9 mouse cellular contexts compared by ENCODE assay signal in the genomic region with DNA sequence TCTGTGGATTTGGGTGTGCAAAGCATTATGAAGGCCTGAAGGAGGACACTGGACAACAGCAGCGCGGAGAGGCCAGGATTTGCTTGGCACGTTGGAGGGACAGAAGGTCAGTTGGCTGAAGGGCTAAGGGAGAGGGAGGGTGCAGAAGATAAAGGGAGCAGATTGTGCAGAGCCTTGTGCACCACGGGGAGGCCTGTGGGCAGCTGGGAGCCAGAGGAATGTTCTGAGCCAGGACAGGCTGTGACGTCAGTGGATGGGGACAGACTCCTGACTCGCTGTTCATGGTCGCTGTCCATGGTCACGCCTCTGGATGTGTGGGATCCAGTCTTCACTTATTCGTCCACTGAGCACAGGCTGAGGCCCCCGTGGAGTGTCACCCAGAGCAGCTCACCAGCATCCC. TPM values are rescaled to one million over a fixed set of nuclear protein-coding genes. Genes with fewer than 3 reads are reported as not detected.
DNase-seq lines count a peak whose midpoint lies in the region; ATAC-seq and TF ChIP-seq lines count a peak whose summit lies in the region.
"Had no signal": no experiment of that assay in that cellular context is flagged by ENCODE, and none has a peak within 500 bp of the region (broad histone marks: within the 10 kb centered on the region; RNA-seq: fewer than 3 reads in every experiment).

No protein-coding gene starts in this region.

- H3K9ac ChIP-seq in liver, adult 2 months (ENCODE audit: low read depth, low read length): no peak overlapping the region
- no peak overlapping the region for H3K9ac ChIP-seq in liver, embryonic 11.5 days (ENCODE audit: low read depth, low read length)
- H3K9ac ChIP-seq in kidney, embryonic 14.5 days (ENCODE audit: low read depth, low read length): no peak overlapping the region
- H3K9ac ChIP-seq: liver, embryonic 13.5 days had no signal

- 45% methylated on average over 10 of the region's 10 CpGs for WGBS in liver, adult 2 months
- 45% methylated on average over 10 of the region's 10 CpGs for WGBS in liver, embryonic 11.5 days
- WGBS in cerebellum, adult 2 months: 2% methylated on average over 10 of the region's 10 CpGs
- 68% methylated on average over 10 of the region's 10 CpGs for WGBS in kidney, embryonic 14.5 days

- H3K36me3 ChIP-seq in liver, adult 2 months (ENCODE audit: control insufficient read depth, insufficient read depth, low read length): no peaks in the 10 kb centered on the region
- no peaks in the 10 kb centered on the region for H3K36me3 ChIP-seq in liver, embryonic 11.5 days (ENCODE audit: control insufficient read depth, insufficient read depth, low read length)
- H3K36me3 ChIP-seq in kidney, embryonic 14.5 days (ENCODE audit: control insufficient read depth, insufficient read depth, low read length): peaks cover 44% of the 10 kb centered on the region
- H3K36me3 ChIP-seq: liver, embryonic 13.5 days had no signal

- DNase-seq in liver, adult 2 months (ENCODE audit: extremely low read depth, low read depth, low spot score): peak; percentile 20
- DNase-seq in liver, embryonic 11.5 days (ENCODE audit: low spot score): no peak
- peak; percentile 86 for DNase-seq in adipocyte (ENCODE audit: low spot score)
- peak; percentile 95 to 98 for DNase-seq in cerebellum, adult 2 months
- DNase-seq in heart, postnatal 14 days: peak; percentile 64 to 75
- DNase-seq in c-Kit-positive CD71-positive TER-119-positive erythroid progenitor cells, embryonic 14.5 days (ENCODE audit: low spot score): no peak
- DNase-seq in thymus, postnatal 0 days (ENCODE audit: low spot score): no peak
- DNase-seq: liver, embryonic 13.5 days had no signal

- no peak overlapping the region for H3K27ac ChIP-seq in liver, adult 2 months (replicated peaks; ENCODE audit: insufficient read depth, low read depth, low read length)
- H3K27ac ChIP-seq in liver, embryonic 11.5 days (ENCODE audit: low read depth, low read length): no peak overlapping the region
- H3K27ac ChIP-seq in cerebellum, adult 2 months (ENCODE audit: insufficient read depth, low read length): peak overlapping the region; percentile 97
- no peak overlapping the region for H3K27ac ChIP-seq in kidney, embryonic 14.5 days (ENCODE audit: low read depth, low read length)
- H3K27ac ChIP-seq: liver, embryonic 13.5 days had no signal

- no peaks in the 10 kb centered on the region for H3K4me1 ChIP-seq in liver, adult 2 months (ENCODE audit: control insufficient read depth, insufficient read depth, low read length)
- no peaks in the 10 kb centered on the region for H3K4me1 ChIP-seq in liver, embryonic 11.5 days (replicated peaks; ENCODE audit: control insufficient read depth, insufficient read depth, low read length)
- H3K4me1 ChIP-seq in cerebellum, adult 2 months (ENCODE audit: control insufficient read depth, insufficient read depth, low read length): peaks cover 38% of the 10 kb centered on the region
- peaks cover 16% of the 10 kb centered on the region for H3K4me1 ChIP-seq in kidney, embryonic 14.5 days (ENCODE audit: control insufficient read depth, insufficient read depth, low read length)
- H3K4me1 ChIP-seq: liver, embryonic 13.5 days had no signal

- no peak overlapping the region for H3K4me3 ChIP-seq in liver, adult 2 months (ENCODE audit: insufficient read depth, low read depth, low read length)
- no peak overlapping the region for H3K4me3 ChIP-seq in liver, embryonic 11.5 days (ENCODE audit: low read depth, low read length)
- H3K4me3 ChIP-seq in cerebellum, adult 2 months (replicated peaks; ENCODE audit: insufficient read depth, low read depth, low read length): peak overlapping the region; percentile 40
- H3K4me3 ChIP-seq in kidney, embryonic 14.5 days (ENCODE audit: low read length): no peak overlapping the region
- H3K4me3 ChIP-seq: liver, embryonic 13.5 days had no signal

- no peaks in the 10 kb centered on the region for H3K9me3 ChIP-seq in liver, embryonic 11.5 days (ENCODE audit: control insufficient read depth, low read length)
- H3K9me3 ChIP-seq in kidney, embryonic 14.5 days (ENCODE audit: control insufficient read depth, low read length): no peaks in the 10 kb centered on the region
- H3K9me3 ChIP-seq: liver, embryonic 13.5 days had no signal

- ATAC-seq in liver, embryonic 11.5 days (replicated peaks; ENCODE audit: low FRiP score): no peak
- ATAC-seq in kidney, embryonic 14.5 days (ENCODE audit: low FRiP score, low TSS enrichment): no peak

- no peaks in the 10 kb centered on the region; the same call in none of the 2 replicates for H3K27me3 ChIP-seq in liver, adult 2 months (ENCODE audit: control insufficient read depth, insufficient read depth, low read length)
- H3K27me3 ChIP-seq in liver, embryonic 11.5 days (replicated peaks; ENCODE audit: control insufficient read depth, insufficient read depth, low read length): peaks cover 6% of the 10 kb centered on the region; the same call in 1 of the 2 replicates
- H3K27me3 ChIP-seq in cerebellum, adult 2 months (ENCODE audit: control insufficient read depth, insufficient read depth, low read length): no peaks in the 10 kb centered on the region
- H3K27me3 ChIP-seq in kidney, embryonic 14.5 days (ENCODE audit: control insufficient read depth, insufficient read depth, low read length): no peaks in the 10 kb centered on the region

- no peak for TF ChIP-seq POLR2A in liver, adult 2 months (IDR thresholded peaks at IDR 0.05; ENCODE audit: extremely low read depth, insufficient read depth, low read length)
- no peak for TF ChIP-seq POLR2A in cerebellum, adult 2 months (IDR thresholded peaks at IDR 0.05; ENCODE audit: borderline replicate concordance, insufficient read depth, low read length)

- no peaks in the 10 kb centered on the region for H3K79me2 ChIP-seq in liver, adult 2 months (ENCODE audit: control insufficient read depth, insufficient read depth, low read length)

- no peak overlapping the region for H3K4me2 ChIP-seq in liver, embryonic 11.5 days
- no peak overlapping the region for H3K4me2 ChIP-seq in kidney, embryonic 14.5 days (replicated peaks; ENCODE audit: low read depth, low read length)
- H3K4me2 ChIP-seq: liver, embryonic 13.5 days had no signal

- TF ChIP-seq CTCF in liver, adult 2 months (IDR thresholded peaks at IDR 0.05; ENCODE audit: low read depth, low read length): no peak
- TF ChIP-seq CTCF in cerebellum, adult 2 months (IDR thresholded peaks at IDR 0.05; ENCODE audit: borderline replicate concordance, insufficient read depth, low read depth, low read length): 0 out of 2 replicates have a peak, but pooled peaks have one; percentile 9

- intact Hi-C loops in heart, postnatal 14 days (cut with DNase I): no loop called here

RNA-seq across cellular contexts. Expression of a gene that starts 3.6 kb away (rescaled TPM):
- 0.18 and 0.54 TPM in 2 replicates for total RNA-seq in liver, adult 2 months (2014; rRNA removed)
- 0.24 and 0.80 TPM in 2 replicates for polyA plus RNA-seq in liver, adult 2 months (2012; rRNA removed)
- 16.3 and 17.6 TPM in 2 replicates for polyA plus RNA-seq in liver, embryonic 11.5 days (2014; fragmentation: Nextera tagmentation; extraction: Ambion mirVana)
- 726 and 810 TPM in 2 replicates for polyA plus RNA-seq in cerebellum, adult 2 months (2012; rRNA removed)
- 10 to 100 TPM in 1 of 2 experiments, 1 to 10 TPM in 1; 7.0 to 14.1 TPM for total RNA-seq in heart, postnatal 14 days (2021)
- polyA plus RNA-seq in thymus, postnatal 0 days (2015; fragmentation: Nextera tagmentation; extraction: Ambion mirVana): 1.2 and 1.9 TPM in 2 replicates
- 30.7 and 51.1 TPM in 2 replicates for polyA plus RNA-seq in kidney, embryonic 14.5 days (2014; fragmentation: Nextera tagmentation; extraction: Ambion mirVana)

RNA-seq across cellular contexts. Expression of a gene that starts 13.4 kb away (rescaled TPM):
- 15.0 and 16.8 TPM in 2 replicates for total RNA-seq in liver, adult 2 months (2014; rRNA removed)
- 38.7 and 51.4 TPM in 2 replicates for polyA plus RNA-seq in liver, adult 2 months (2012; rRNA removed)
- polyA plus RNA-seq in liver, embryonic 11.5 days (2014; fragmentation: Nextera tagmentation; extraction: Ambion mirVana): 38.7 and 43.4 TPM in 2 replicates
- polyA plus RNA-seq in cerebellum, adult 2 months (2012; rRNA removed): 197 and 214 TPM in 2 replicates
- total RNA-seq in heart, postnatal 14 days (2021): 10 to 100 TPM; 22.0 to 23.0 TPM
- polyA plus RNA-seq in thymus, postnatal 0 days (2015; fragmentation: Nextera tagmentation; extraction: Ambion mirVana): 71.3 and 71.8 TPM in 2 replicates
- polyA plus RNA-seq in kidney, embryonic 14.5 days (2014; fragmentation: Nextera tagmentation; extraction: Ambion mirVana): 85.5 and 112 TPM in 2 replicates

RNA-seq across cellular contexts. Expression of a gene that starts 14.9 kb away (rescaled TPM):
- total RNA-seq in liver, adult 2 months (2014; rRNA removed): 0.55 and 0.81 TPM in 2 replicates
- 4.8 and 5.9 TPM in 2 replicates for polyA plus RNA-seq in liver, adult 2 months (2012; rRNA removed)
- polyA plus RNA-seq in liver, embryonic 11.5 days (2014; fragmentation: Nextera tagmentation; extraction: Ambion mirVana): 15.3 and 16.0 TPM in 2 replicates
- polyA plus RNA-seq in cerebellum, adult 2 months (2012; rRNA removed): 3.8 and 4.6 TPM in 2 replicates
- 1 to 10 TPM; 2.7 to 2.9 TPM for total RNA-seq in heart, postnatal 14 days (2021)
- polyA plus RNA-seq in thymus, postnatal 0 days (2015; fragmentation: Nextera tagmentation; extraction: Ambion mirVana): 6.4 and 7.8 TPM in 2 replicates
- polyA plus RNA-seq in kidney, embryonic 14.5 days (2014; fragmentation: Nextera tagmentation; extraction: Ambion mirVana): 7.8 and 11.1 TPM in 2 replicates

RNA-seq across cellular contexts. Expression of a gene that starts 15.2 kb away (rescaled TPM):
- total RNA-seq in liver, adult 2 months (2014; rRNA removed): not detected in 2 replicates
- not detected in 2 replicates for polyA plus RNA-seq in liver, adult 2 months (2012; rRNA removed)
- not detected in 2 replicates for polyA plus RNA-seq in liver, embryonic 11.5 days (2014; fragmentation: Nextera tagmentation; extraction: Ambion mirVana)
- 0.16 TPM in 1 of 2 replicates, not detected in the other for polyA plus RNA-seq in cerebellum, adult 2 months (2012; rRNA removed)
- total RNA-seq in heart, postnatal 14 days (2021): under 1 TPM; 0.22 to 0.43 TPM
- 0.19 and 0.23 TPM in 2 replicates for polyA plus RNA-seq in thymus, postnatal 0 days (2015; fragmentation: Nextera tagmentation; extraction: Ambion mirVana)
- polyA plus RNA-seq in kidney, embryonic 14.5 days (2014; fragmentation: Nextera tagmentation; extraction: Ambion mirVana): 0.22 and 0.43 TPM in 2 replicates

RNA-seq across cellular contexts. Expression of a gene that starts 19.5 kb away (rescaled TPM):
- 1.7 and 3.5 TPM in 2 replicates for total RNA-seq in liver, adult 2 months (2014; rRNA removed)
- polyA plus RNA-seq in liver, adult 2 months (2012; rRNA removed): 2.2 and 4.9 TPM in 2 replicates
- polyA plus RNA-seq in liver, embryonic 11.5 days (2014; fragmentation: Nextera tagmentation; extraction: Ambion mirVana): 25.6 and 28.9 TPM in 2 replicates
- polyA plus RNA-seq in cerebellum, adult 2 months (2012; rRNA removed): 63.4 and 63.8 TPM in 2 replicates
- 1 to 10 TPM; 1.4 to 1.8 TPM for total RNA-seq in heart, postnatal 14 days (2021)
- 7.6 and 9.5 TPM in 2 replicates for polyA plus RNA-seq in thymus, postnatal 0 days (2015; fragmentation: Nextera tagmentation; extraction: Ambion mirVana)
- 43.5 and 72.9 TPM in 2 replicates for polyA plus RNA-seq in kidney, embryonic 14.5 days (2014; fragmentation: Nextera tagmentation; extraction: Ambion mirVana)

Comparison
In these comparisons a context has a peak if more than half of its experiments do, and no peak if none do; other contexts are left out.
1. DNase-seq: peak in liver, adult 2 months (single experiment), adipocyte (single experiment), cerebellum, adult 2 months (2 of 2) and heart, postnatal 14 days (2 of 2); none in liver, embryonic 11.5 days (single experiment), c-Kit-positive CD71-positive TER-119-positive erythroid progenitor cells, embryonic 14.5 days (single experiment) and thymus, postnatal 0 days (single experiment).
2. RNA of a gene that starts 3.6 kb away (polyA plus RNA-seq): 726 to 810 TPM in cerebellum, adult 2 months; 30.7 to 51.1 TPM in kidney, embryonic 14.5 days, 16.3 to 17.6 TPM in liver, embryonic 11.5 days, 1.2 to 1.9 TPM in thymus, postnatal 0 days and 0.24 to 0.80 TPM in liver, adult 2 months; every median in the first group is over 10 times any median in the second.